Mouse (Mus musculus) layer of hippocampus, adult 8-10 months (tissue): Measurements from ENCODE around the gene Lrmda. TPM values are rescaled to one million over a fixed set of nuclear protein-coding genes. Genes with fewer than 3 reads are reported as not detected.

Experiments used
- DNase-seq, 2 experiments: peaks; one replicate each; pipeline ENCODE4 v3.0.0; 2022; ENCODE audit warnings: low spot score in 2 of 2
- total RNA-seq, 4 experiments: library from RNA; stranded (reverse); gene quantifications; 2 replicates each; pipeline ENCODE4 v1.2.4; 2022

Gene Lrmda
- total RNA-seq, 4 experiments from 2014 or later = 0.59 to 4.9 (median 1.8) TPM

DNA sequence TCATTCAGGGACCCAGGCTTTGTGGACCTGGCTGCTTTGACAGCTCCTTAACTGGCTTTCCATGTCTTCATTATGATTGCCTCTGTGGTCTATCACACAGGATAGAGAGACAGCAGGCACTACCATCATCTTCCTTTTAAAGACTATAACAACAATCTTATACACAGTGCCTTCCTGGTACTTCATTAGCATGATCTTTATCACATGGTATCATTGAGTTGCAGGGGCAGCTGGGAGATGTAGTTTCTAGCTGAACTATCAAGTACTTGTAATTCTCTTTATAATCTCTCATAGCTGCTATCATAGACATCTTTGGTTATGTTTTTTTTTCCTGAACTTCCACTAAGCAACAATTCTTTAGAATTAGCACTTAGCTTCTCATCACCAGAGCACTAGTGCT is 474.8 kb downstream of the Lrmda start:
- no peak for DNase-seq

DNA sequence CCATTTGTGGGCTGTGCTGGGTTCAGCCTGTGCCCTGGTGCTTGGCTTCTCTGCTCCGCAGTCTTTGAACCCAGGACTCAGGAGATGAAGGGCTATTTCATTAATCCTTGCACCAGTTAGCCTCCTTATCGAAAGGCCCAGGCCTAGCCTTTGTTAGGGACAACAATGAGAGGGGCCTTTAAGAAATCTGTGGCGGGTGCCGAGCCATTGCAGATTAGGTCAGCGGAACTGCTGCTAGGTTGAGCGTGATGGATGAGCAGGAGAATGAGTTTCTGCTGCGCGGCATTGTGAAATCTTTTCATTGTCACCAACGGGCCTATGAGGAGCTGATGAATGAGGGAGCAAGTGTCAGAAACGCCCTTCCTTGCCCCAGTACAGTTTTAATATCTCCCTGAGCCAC is 475.4 kb downstream of the Lrmda start:
- no peak for DNase-seq

DNA sequence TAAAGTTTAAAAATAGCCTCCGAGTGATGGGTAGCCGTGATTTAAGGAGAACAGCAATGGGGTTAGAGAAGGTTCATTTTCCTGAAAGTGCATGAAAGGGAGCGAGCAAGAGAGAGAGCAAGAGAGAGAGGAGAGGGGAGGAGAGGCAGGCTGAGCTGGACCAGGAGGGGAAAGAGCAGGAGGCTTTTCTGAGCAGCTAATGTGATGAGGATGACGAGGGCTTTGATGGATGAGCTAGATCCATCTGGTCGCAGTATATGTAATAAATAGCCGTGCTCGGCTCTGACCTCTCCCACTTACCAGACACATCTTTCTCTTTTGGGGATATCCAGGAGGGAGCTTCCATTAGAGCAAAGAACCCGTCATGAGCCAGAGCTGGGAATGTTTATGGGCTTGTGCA is 475.8 kb downstream of the Lrmda start:
- no peak for DNase-seq

DNA sequence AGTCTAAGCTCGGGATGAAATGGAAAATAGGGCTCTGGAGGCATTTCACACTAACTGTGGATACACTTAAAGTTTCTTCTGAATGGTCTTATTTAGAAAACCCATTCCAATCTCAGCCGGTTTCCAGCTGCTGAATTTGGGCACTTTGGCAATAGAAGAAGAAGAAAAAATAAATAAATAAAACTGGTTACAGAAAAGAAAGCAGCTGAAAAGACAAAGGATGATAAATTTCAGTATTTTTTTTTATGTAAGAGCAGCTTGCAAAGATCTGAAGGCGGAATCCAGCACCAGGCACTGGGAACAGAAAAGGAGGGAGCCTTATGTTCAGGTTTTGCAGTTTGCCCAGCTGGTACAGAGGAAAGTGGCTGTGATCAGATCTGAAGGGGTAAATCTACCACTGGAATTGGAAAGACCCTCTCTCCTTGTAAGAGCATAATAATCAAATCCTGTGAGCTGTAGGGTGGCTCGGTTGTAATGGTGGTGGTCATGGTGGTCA is 478.2 kb downstream of the Lrmda start:
- peak; percentile 3 to 32 for DNase-seq

DNA sequence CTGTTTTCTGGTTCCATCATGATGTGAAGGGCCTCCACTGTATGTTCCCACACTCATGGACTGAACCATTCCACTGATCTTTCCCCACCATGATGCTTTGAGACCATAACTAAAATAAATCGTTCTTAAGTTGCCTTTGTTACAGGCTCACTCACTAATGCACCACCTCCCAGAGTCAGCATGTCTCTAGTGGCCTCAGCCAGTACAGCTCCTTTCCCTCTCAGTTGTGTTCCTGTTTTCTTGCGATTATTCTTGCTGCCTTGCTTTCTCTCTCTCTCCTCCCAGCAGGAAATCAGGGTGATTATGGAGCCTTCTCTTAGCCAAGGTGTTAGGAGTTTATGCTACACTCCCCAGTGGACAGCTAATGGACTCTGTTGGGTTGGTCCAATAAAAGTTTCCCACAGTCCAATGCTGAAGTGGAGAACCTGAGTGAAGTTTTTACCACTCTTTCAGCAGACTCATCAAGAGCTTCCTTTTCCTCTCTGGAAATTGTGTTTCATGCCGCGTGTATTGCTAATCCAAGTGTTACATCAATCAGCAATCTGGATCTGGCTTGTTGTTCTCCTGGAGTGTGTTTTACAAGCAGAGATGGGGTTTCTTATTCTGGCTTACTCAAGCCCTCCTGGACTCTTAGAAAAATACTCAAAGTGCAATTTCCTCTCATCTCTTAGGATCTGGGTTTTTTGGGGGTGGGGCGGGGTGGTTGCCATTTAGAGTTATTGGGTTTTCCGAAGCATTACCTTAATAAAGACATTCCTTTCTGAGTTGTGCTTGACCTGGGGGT is 490.4 kb downstream of the Lrmda start:
- DNase-seq = no peak

DNA sequence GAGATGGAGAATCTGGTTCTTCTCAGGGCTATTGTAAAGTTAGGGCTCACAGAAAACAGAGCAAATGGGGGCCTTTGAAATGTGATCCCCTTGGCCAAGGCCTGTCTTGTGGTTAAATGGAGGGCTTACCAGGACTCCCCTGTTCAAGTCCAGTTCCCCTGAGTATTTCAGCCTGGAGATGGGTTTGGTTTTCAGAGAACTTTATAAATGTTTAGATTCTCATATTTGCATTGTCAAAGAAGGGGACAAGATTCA is 490.9 kb downstream of the Lrmda start:
- DNase-seq = no peak

DNA sequence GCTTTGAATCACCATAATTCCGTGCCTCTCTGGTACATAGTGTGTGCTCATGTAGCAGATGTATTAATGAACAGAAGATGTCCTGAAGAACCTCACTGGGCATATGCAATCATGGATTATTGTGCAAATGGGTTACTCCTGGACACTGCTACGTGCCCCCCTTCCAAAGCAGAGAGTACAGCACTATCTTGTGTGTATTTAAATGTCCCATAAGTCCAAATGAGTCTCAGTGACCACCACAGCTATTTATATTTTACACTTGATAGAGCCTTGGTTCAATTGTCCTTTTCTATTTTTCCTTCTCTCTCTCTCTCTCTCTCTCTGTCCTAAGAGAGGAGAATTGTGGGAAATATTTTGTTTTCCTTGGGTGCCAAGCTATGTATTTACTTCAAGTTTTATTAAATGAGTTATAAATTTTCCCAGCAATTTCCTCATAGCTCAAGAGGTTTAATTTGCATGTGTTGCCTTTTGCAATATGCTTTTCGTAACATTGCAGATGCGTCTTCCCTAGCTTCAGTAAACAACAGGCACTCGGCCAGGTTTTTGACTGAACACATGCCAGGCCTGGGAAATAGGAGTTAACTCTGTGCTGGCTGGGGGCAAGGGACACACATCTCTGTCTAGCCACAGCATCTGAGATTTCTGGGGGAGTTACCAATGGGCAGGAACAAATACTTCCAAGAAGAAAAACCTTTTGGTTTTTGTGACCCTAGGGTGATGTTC is 495.0 kb downstream of the Lrmda start:
- peak; percentile 7 to 14 for DNase-seq

DNA sequence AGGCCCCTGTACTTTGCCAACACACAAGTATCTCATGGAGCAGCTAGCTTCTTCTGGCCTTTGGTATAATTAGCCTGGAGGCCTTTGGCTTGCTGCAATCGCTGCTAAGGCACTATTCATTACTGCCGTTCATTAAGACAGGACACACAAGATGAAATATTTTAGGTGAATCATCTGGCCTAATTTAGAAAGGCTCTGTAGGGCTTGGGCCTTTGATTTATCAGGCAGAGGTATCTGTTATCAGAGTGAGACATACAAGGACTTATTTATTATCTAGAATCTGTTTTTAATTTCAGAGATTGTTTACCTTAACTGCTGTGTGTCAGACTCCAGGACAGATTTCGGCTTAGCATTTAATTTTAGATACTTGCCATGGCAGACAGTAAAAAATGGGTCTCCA is 511.2 kb downstream of the Lrmda start:
- DNase-seq = no peak

DNA sequence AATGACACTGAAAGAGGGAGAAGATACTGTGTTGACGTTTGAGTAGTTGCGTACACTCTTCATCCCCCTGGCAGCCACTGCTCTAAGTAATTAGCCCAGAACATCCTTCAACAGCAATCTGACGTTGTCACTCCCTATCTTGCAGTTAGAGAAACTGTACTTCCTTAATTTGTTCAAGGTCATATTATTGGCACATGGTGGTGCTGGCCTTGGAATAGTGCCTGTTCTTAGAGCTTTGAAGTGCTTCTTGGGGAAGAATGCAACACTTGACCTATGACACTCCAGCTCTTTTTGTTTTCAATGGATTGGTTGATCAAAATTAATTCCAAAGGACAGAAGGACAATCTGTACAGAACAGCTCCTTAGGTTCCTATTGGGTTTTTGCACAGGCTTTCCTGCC is 514.0 kb downstream of the Lrmda start:
- DNase-seq = no peak

DNA sequence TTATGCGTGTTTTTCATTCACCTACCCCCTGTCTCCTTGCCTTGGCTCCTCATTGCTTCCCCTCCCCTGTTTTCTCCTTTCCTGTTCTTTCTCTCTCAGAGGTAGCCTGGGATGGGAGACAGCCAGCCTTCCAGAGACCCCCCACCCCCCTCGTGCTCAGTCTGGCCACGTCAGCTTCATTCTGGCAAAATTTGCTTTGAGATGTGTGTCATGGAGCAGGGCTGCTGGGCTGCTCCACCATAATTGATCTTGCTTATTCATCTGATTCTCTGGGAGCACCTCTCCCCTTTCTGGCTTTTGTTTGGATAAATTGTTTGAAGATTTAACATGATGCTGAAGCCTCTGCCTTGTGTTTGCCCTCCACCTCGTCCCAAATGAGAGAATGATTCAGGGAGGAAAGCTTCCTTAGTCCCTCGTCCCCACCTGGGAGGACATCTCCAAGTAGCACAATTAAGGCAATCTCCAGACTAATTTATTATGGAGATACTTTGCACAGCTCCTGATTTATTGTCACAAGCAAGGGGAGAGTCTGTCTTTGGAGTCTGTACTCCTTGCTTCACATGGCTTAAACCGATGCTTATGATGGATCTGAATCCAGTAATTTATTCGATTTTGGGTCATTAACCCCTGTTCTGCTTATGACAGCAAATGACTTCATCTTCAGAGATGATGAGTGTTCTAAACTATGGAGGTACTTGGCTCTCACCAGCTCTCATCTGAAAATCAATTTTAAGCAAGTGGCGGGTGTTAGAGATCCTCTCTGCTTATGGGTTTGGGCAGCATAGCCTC is 526.6 kb downstream of the Lrmda start:
- no peak for DNase-seq

DNA sequence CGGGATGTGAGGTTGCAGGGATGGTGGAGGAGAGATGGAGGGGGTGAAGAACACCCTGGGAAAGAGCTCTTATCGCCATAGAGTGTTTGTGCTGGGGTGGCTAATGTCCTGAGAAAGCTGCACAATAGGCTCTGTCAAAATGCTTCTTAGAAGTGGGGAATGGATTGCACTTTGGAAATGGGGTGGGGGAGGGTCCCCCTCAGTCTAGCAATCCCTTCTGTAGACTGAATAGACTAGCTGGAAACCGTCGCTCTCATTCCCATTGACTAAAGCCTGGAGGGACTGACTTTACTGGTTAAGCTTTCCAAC is 527.1 kb downstream of the Lrmda start:
- DNase-seq = no peak

DNA sequence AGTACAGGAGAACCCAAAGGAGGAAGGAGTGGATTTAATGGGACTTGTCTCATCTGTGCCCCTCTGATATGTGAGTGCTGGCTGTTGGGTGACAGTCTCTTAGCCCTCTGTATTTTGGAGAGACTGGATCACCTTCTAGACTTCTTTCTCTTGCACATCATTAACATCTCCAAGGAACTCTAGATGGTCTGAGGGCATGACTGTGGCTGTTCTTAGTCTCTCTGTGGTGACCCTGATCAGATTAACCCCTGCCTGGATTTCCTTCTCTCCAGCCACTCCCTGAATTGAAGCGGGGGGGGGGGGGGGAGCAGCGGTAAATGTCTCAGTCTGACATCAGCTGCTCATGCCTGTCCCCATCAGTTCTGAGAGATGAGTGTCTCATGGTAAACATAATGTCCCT is 528.8 kb downstream of the Lrmda start:
- DNase-seq = no peak

DNA sequence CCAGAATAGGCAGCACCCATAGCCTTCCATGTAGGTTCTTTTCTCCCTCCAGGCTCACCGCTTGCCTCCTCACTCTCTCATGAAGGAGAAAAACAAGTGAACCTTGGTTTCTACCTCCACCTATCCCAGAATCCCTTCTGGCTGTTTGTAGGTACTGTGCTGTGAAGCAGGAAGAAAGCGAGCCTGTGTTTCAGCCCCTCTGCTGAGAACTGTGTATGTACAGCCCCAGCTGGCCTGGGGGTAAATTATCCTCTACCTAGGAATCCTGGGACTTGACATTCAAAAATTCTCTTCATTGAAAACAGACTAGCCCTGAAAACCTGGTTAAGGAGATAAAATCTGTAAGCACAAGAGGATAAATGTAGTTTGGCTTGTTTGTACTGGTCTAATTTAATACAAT is 529.7 kb downstream of the Lrmda start:
- no peak for DNase-seq

DNA sequence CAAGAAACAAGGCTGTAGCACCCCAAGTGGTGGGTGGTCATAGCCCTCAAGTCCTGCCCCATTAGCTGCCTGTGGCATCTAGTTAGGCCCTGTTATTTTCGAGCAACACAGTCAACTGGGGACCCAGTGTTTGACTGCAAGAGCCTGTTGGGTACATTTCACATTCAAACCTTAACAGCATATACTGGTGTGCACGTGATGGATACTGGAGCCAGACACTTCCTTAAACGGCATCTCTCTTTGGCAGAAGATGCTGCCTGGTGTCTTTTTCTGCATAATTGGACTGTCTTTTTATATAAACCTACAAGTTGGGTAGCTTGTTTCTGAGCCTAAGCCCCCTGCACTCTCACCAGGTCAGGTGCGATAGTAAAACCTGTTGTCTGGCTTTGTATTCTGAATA is 532.8 kb downstream of the Lrmda start:
- no peak for DNase-seq

DNA sequence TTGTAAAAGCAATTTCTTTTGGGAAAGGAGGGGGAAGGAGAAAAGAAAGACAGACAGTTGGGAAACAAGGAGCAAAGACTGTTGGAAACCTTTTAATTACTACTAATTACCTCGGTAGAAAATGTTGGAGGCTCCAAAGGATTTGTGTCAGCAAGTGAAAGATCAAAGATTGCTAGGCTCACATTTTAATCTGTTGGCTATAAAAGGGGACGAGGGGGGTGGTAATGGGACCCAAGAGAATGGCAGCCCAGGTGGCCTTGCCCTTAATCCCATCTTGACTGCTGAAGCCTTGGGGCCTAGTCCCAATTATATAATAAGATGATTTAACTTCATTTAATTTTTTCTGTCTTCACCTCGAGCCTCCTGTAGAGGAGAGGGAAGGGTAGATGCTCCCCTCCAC is 533.3 kb downstream of the Lrmda start:
- DNase-seq = no peak

DNA sequence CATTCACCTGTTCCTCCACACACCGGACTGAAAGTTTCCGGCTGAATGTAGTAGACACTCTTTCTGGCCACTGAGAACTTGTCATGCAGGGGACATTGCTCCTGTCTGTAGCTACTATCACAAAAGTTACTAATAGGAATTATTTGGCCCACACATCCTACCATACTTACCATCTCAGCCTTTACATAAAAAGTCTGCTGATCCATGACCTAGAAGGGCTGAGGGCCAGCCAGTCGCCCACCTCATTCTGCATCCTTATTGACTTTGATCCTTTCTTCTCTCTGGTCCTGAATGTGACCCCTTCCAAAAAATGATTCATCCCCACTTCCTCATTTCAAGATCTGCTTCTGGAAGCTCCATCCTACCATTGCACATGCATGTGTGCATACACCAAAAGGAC is 534.2 kb downstream of the Lrmda start:
- DNase-seq = no peak

DNA sequence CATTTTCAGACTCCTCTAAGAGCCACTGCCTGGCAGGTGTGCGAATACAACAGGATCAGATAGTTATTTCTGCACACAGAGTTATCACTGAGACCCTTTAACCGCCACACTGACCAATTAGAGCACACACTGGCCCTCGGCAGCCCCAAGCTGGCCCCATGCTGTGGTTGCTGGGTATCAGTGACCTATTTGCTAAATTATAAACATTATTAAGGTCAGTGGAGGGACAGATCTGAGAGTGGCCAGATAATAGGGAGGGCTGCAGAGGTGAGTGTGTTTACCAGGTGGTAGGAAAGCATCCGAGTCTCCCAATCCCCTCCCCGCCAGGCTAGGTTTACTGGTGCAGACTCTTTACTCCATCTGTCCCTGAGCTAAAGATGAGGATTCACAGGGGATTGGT is 553.0 kb downstream of the Lrmda start:
- DNase-seq = no peak

DNA sequence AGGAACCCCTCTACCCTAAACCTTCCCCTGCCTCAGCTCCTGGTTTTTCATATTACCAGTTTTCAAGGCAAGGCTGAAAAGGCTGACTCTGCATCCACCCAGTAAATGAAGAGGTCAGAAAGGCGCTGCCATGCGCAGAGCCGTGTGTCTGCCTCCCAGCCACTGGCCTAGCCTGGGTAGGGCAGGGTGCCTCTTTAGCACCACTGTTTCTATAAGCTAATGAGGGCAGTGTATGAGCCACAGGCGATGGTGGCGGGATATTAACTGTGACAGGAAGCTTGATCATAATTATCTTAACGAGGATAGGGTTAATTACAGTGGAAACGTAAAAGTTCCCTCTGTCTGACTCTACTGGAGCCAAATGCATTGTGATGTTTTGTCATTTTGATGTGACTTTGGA is 554.1 kb downstream of the Lrmda start:
- DNase-seq = no peak

DNA sequence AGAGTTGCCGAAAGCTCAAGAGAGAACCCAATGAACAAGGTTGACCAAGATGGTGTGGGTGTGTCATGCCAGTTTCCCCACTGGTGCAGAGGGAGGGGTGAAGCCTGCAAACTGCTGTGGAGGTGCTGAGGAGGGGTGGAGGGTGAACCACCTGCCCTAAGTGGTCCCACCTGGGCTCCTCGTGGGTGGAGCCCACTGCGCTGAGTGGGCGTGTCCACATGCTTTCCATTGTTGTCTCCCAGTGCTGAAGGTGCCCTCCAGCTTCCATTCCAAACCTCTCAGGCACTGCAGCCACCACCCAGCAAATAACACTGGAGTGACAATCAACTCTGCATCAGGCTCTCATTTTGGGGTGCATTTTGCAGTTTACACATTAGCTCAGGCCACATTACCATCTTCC is 554.5 kb downstream of the Lrmda start:
- no peak for DNase-seq

DNA sequence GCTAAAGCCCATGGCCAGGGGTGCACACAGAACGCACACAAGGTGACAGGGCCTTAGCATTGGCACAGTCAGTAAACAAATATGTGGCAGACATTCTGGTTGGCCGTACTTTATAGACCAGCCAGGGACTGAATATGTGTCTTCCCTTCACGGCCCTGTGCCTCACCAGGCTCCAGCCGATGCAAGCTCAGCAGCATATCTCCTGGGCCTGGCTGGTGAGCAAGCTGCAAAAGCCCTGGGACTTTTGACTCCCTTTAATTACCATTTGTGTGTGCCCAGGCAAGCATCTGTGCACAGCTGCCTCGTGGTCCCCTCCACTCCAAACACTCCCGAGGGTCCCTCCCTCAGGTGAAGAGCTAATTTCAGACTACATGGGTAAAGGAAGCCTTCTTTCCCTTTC is 556.9 kb downstream of the Lrmda start:
- DNase-seq = no peak

DNA sequence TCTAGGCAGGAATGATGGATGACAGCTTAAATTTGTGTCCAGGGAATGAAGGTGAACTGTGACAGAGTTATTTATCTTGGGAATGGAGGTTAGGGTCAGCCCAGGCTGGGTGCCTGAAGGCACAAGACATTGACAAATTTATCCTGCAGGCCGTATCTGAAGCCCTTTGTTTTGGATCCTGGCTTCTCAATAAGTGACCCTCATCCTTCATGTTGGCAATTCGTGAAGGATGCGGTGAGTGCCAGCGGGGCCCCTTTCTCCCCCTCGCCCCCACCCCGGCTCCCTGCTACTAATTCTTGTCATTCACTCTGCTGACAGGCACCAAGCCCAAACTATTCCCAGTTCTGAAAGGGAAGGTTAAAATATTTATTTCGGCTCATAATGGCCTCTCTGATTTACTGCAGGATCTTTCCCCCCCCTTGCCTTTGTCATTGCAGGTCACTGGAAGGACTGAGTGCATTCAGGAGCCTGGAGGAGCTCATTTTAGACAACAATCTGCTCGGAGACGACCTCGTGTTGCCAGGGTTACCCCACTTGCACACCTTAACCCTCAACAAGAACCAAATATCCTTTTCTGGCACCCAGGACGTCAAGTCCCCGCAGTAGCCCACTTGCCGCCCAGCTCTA is 558.0 kb downstream of the Lrmda start:
- peak in 1 of 2 experiments; percentile 5 for DNase-seq

DNA sequence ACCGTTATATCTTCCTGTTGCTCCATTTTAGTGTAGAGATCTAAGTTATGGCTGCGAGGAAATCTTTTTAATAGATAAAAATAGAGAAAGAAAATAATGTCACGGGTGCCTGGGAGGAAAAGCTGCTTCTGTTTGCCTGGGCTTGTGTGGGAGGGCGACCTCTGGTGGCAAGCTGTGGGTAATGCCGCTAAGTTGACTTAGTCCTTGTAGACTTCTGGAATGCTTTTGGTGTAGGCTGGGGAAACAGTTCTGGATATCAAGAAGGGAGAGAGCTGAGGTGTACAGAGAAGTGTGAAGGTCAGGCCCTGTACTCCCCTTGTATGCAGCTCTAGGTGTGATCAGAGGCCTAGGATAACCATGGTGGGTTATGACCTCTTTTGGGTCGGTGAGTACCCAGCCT is 558.7 kb downstream of the Lrmda start:
- peak; percentile 79 to 91 for DNase-seq
